Mouse (Mus musculus) spleen, adult 12 weeks (tissue): ENCODE measurements around the gene G3bp2.

Experiments
- DNase-seq: peaks from one replicate; pipeline ENCODE4 v3.0.0; 2022; ENCODE audit warnings: low spot score

The G3bp2 gene

GRCm38 (mm10) chr5:92083417-92084038, at the start of gene G3bp2:
G3bp2 (minus strand) TSS chr5:92083719.
- peak; percentile 87 for DNase-seq

DNA sequence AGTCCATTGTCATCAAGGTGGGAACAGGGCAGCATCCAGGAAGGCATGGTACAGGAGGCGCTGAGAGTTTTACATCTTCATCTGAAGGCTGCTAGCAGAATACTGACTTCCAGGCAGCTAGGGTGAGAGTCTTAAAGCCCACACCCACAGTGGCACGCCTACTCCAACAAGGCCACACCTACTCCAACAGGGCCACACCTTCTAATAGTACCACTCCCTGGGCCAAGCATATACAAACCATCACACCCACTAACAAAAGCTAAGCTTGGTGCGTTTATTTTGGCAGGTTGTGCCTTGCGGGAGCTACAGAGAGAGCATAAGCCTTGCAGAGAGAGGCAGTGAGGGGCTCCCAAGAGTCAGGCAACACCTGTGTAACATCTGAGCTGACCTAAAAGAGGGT, 49.5 kb upstream of the G3bp2 start:
- DNase-seq, result peak; percentile 45

DNA sequence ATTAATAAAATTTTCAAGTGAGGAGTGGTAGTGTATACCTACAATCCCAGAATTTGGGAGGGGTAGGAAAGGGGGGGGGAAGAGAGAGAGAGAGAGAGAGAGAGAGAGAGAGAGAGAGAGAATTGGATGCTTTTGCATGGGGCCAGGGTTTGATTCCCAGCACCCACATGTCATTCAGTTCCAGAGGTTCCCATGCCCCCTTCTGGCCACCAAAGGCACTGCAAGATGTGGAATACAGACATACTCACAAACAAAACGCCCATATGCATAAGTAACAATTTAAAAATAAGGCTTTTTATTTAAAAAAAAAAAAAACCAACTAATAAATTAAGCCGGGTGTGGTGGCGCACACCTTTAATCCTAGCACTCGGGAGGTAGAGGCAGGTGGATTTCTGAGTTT, 48.6 kb upstream of the G3bp2 start:
- no peak for DNase-seq

DNA sequence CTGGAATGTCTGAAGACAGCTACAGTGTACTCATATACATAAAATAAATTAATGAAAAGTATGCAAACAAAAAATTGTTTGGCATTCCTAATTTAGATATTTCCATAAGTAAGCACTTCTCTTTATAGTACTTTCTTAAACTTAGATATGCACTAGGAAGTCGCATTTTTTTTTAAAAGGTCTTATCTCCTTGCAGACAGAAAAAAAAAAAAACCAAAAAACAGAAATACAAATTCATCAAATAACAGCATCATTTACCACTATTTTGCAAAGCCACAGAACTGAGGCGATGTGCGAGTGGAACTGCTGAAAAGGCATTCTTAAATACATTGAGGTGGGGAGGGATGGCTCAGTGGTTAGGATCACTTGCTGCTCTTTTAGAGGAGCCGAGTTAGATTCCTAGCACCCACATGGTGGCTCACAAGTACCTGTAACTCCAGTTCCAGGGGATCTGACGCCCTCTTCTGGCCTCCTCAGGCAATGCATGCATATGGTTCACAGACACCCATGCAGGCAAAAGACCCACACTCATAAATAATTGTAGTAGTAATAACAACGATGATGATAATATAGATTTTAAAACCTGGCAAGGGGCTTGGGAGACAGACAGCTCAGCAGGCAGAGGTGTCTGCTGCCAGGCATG, 46.6 kb upstream of the G3bp2 start:
- no peak for DNase-seq

DNA sequence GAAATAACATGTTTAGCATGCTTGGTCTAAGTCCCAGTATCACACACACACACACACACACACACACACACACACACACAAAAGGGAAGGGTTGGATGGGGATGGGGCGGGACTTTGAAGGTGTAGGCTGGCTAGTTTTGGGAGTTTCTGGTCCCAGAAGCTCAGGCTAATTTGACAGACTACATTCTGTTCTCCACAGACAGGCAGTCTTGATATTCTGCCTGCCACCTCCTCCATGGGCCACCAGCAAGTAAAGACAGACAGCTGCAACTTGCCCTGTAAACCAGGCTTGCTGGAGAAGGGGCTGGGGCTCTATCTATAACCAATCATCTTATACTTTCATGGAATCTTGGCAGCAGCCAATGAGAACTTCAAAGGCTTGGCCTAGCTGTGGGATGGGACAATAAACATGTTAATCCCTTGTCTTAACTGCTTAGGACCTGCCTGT, 45.8 kb upstream of the G3bp2 start:
- DNase-seq, result no peak

DNA sequence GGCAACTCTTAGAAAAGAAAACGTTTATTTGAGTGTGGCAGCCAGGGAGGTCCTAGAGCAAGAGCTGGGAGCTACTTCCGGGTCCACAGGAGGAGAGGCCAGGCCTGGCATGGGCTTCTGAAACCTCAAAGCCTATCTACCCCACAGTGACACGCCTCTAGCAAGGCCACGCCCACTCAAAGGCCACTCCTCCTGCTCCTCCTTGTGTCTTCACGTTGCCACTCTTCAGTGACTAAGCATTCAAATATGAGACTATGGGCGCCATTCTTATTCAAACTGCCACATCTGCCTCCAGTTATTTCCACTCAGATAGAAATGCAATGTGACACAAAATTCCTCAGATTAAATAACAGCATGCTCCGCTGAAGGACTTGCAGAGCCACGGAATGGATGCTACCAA, 45.1 kb upstream of the G3bp2 start:
- DNase-seq, result peak; percentile 80

GRCm38 (mm10) chr5:92127751-92128150, 44.2 kb upstream of the G3bp2 start:
- DNase-seq, result no peak

DNA sequence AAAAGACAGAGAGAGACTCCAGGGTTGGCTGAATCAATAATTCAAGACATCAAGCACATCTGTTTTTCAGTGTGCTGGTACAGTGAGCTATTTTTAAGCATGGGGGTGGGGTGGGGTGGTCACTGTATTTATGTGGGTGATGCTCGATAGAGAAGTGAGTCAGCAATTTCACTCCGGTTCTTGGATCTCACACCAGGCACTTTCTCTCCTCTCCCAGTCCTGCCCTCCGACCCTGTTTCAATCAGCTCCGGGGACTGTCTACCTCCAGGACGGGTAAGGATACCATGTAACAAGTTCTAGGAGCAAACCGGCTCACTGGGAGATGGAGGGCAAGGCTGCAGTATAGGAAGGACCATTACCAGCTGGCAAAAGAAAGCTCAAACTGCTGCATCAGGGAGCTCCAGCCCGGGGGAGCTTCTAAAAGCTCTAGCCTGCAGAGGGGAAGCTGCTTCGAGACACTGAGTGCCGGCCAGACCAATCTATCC, 43.7 kb upstream of the G3bp2 start:
- DNase-seq, result peak; percentile 64

DNA sequence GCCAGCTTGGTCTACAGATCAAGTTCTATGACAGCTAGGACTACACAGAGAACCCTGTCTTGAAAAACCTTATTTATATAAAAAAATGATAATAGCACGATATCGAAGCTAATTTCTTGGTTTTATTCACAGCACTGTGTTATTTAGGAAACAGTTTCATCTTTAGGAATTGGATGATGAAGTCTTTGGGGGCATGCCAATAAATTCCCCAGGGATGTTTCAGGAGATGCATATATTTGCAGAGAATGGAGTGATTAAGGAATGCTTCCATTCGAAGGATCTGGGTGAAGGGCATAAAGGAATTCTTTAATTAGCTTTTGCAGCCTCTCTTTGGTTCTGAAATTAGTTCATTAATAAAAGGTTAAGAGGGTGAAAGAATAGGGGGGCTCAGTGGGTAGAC, 41.9 kb upstream of the G3bp2 start:
- DNase-seq, result no peak

- no peak for DNase-seq
Measured at GRCm38 (mm10) chr5:92121636-92122035, 38.1 kb upstream of the G3bp2 start.

DNA sequence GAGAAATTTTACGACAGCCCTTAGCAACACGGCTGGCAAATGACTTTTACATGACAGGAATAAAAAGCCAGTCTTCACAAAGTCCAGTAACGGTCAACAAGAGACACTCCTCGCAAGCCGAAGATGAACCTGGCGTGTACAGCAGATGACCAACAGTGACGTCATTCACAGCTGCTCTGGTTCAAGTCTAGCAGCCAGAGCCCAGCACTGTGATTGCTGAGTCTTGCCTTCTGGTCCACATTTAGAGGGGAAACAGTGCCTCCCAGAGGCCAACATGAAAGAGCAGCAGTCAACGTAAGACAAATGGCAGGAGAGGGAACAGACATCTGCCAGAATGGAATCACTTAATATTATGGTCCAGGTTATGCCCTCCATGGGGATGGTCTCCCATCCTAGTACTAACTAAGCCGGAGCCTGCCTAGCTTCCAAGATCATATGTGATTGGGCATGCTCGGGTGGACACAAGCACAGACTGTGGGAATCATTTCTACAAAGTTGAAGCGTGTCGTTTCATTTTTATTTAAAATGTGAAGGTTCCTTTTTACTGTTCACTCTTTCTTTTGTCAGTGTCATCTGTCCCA, 34.4 kb upstream of the G3bp2 start:
- no peak for DNase-seq

DNA sequence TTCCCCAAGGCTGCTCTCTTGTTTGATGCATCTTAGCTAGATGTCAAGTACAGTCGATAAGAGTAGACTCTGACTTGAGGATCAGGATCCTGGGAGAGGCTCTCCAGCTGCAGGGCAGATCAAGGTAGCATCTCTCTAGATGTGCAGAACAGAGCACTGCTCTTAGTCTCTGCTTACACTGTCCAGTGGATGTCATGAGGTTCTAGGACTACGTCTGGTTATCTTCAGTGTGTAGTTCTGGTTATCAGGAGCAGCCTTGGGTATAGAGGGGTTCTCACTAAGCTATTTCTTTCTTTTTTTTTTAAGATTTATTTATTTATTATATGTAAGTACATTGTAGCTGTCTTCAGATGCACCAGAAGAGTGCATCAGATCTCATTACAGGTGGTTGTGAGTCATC, 31.4 kb upstream of the G3bp2 start:
- DNase-seq, result no peak

DNA sequence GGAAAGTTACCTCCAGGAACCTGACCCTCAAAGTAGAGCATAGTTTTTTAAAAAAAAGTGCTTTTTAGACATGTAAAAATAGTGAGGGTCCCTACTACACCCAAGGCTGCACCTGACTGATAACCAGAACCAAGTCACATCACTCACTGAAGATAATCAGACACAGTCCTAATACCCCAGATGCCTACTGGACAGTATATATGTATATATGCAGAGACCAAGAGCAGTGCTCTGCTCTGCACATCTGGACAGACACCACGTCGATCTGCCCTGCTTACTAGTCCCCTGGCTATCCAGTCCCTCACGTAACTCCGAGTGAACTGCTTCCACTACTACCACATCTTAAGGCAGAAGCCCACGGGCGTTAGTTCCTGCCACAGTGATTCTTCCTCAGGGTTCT, 30.7 kb upstream of the G3bp2 start:
- DNase-seq, result no peak

GRCm38 (mm10) chr5:92113484-92113883, 30.0 kb upstream of the G3bp2 start:
- no peak for DNase-seq

DNA sequence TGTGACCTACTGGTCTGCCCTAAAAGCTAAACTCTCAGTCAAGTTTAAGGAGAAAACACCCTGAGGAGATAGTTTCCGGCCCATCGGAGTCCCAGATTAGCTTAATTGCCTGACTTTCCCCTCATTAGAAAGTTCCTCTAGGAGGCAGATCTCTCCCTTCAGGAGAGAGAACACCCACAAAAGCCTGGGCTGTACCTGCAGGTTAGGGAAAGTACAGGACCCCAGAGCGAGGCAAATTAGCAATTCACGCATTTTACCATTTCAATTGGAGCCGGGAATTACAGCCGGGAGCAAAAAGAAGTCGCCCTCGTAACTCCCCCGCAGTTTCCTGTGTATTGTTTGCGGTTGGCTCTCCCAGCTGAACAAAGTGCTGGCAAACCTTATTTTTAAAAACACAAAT, 29.1 kb upstream of the G3bp2 start:
- no peak for DNase-seq

DNA sequence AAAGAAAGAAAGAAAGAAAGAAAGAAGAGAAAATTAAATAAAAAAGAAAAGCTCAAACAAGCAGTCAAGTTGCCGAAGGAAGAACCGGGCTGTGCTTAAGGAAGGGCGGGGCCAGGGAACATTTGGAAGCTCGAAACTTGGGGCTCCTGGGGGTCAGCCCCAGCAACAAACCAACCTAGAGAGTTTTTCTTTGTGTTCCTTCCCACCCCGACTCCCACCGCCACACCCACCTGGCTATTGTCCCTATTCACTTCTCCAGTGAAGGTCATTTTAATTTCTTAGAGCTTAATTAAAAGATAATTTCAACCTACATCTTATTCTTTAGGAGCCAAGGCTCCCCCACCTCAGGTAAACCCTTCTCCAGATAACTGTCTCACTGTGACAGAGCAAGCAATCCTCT, 28.7 kb upstream of the G3bp2 start:
- no peak for DNase-seq

DNA sequence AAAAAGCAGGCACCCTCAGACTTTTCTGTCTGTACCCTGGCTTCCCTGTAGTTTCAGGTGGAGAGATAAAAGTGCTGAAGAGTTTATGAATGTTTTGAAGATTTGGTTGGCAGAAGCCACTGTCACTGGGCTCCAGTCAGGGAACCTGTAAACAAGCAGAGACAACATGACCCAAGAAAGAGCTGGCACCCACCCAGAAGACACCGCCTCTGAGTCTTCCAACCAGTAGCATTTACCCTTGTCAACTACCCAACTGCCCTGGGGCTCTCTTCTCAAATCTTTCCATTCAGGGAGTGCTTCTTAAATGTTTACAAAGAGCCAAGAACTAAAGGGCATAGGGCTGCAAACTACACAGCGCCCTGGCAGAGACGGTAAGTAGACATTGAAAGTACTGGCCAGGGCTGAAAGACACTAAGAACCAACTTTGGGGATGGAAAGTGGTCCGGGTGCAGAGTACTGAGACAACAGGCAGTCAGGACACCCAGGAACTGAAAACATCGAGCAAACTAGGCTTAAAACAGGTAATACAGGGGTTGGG, 27.4 kb upstream of the G3bp2 start:
- DNase-seq, result no peak

- DNase-seq, result no peak
Measured at GRCm38 (mm10) chr5:92107282-92107681, 23.8 kb upstream of the G3bp2 start.

- DNase-seq, result no peak
Measured at GRCm38 (mm10) chr5:92106327-92107125, 23.0 kb upstream of the G3bp2 start.

DNA sequence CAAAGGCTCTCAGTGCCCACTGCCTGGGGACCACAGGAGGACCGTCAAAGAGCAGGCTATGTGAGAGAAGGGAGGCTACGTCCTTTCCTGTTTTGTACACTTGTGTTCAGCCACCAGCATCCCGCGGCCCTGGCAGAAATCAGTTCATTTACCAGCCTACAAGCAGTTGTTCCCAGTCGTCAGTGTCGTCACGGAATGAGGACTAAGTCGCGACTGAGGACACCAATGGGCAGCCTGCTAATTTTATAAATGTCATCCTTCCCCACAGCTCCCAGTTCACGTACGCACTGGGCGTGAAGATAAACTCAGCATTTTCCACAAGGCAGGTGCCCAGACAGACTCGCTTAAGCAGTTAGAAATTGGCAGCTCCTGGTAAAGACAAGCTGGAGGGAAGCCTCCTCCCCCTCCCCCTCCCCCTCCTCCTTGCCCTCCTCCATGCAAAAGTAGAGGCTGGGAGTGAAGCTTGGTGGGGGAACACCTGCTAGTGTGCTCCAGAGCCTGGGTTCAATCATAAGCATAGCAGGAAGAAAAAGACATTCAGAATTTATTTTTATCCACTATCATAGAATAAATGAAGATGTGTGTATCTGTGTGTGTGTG, 20.4 kb upstream of the G3bp2 start:
- no peak for DNase-seq

GRCm38 (mm10) chr5:92103062-92103461, 19.5 kb upstream of the G3bp2 start:
- no peak for DNase-seq

DNA sequence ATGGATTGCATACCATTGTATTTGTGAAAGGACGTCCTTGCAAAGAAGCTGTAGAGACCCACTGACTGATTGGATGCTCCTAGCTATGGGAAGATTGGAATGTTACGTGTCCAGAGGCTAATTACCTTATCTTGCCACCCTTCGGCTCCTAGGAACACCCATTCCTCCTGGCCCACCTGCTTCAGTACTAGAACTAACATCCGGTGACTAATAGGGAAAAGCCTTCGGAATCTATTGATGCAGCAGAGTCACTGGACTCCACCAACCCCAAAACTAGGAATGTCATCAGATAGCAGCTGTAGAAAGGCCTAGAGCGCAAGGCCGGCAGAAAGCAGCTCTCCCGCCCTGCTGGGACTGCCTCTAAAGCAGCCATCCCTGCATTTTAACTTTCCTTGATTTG, 18.1 kb upstream of the G3bp2 start:
- DNase-seq, result no peak
